Mouse (Mus musculus) embryonic facial prominence, embryonic 11.5 days (tissue): ENCODE data around the gene AI597479. TPM values are rescaled to one million over a fixed set of nuclear protein-coding genes. Genes with fewer than 3 reads are reported as not detected.
A peak's percentile ranks its signal among the peaks of the same experiment; 100 is the strongest.

ENCODE experiments used
- ATAC-seq: fragments of 200-750 bp; cut with Nextera tagmentation; replicated peaks from 2 replicates; pipeline ENCODE4 v1.8.0; 2017; ENCODE audit warnings: low read depth; ENCODE audit not compliant: insufficient number of reproducible peaks, low FRiP score, low TSS enrichment
- DNase-seq: peaks from one replicate; pipeline ENCODE4 v3.0.0-alpha.2; 2015; ENCODE audit warnings: low spot score
- H3K27ac ChIP-seq: fragments of 300-500 bp; sonication (generic); replicated peaks from 2 replicates; pipeline ENCODE4 v1.5.1; 2014; ENCODE audit warnings: mild to moderate bottlenecking, low read depth, low read length, control low read depth
- H3K27me3 ChIP-seq: fragments of 300-500 bp; sonication (generic); 2 replicates; pipeline ENCODE4 v1.6.1; 2014; ENCODE audit warnings: mild to moderate bottlenecking, low read length, moderate library complexity, mixed read lengths; ENCODE audit not compliant: control insufficient read depth, insufficient read depth
- H3K36me3 ChIP-seq: fragments of 300-500 bp; sonication (generic); replicated peaks from 2 replicates; pipeline ENCODE4 v1.6.1; 2014; ENCODE audit warnings: low read depth, mild to moderate bottlenecking, low read length, moderate library complexity, mixed read lengths; ENCODE audit not compliant: control insufficient read depth, insufficient read depth
- H3K4me1 ChIP-seq: fragments of 300-500 bp; sonication (generic); 2 replicates; pipeline ENCODE4 v1.6.1; 2014; ENCODE audit warnings: low read length, mixed read lengths; ENCODE audit not compliant: control insufficient read depth, insufficient read depth
- H3K4me2 ChIP-seq: fragments of 300-500 bp; sonication (generic); 2 replicates; pipeline ENCODE4 v1.6.1; 2014; ENCODE audit warnings: low read depth, mild to moderate bottlenecking, control low read depth, low read length, moderate library complexity
- H3K4me3 ChIP-seq: fragments of 300-500 bp; sonication (generic); 2 replicates; pipeline ENCODE4 v1.5.1; 2014; ENCODE audit warnings: low read depth, low read length, control low read depth
- H3K9ac ChIP-seq: fragments of 300-500 bp; sonication (generic); replicated peaks from 2 replicates; pipeline ENCODE4 v1.6.1; 2014; ENCODE audit warnings: mild to moderate bottlenecking, control low read depth, low read length
- H3K9me3 ChIP-seq: fragments of 300-500 bp; sonication (generic); replicated peaks from 2 replicates; pipeline ENCODE4 v1.6.1; 2016; ENCODE audit warnings: mild to moderate bottlenecking, low read length, inconsistent platforms, mixed read lengths; ENCODE audit not compliant: control insufficient read depth
- WGBS: fragments of 180-500 bp; shearing (Covaris S2); extraction: QIAGEN DNeasy Blood & Tissue Kit; methylation state at CpG from one replicate; pipeline ENCODE4 v1.1.7; 2014; 5-methylcytosine and 5-hydroxymethylcytosine counted together
- polyA plus RNA-seq: library from polyadenylated mRNA; unstranded; fragments of >200 nt; fragmentation: Nextera tagmentation; extraction: Ambion mirVana; gene quantifications from 2 replicates; pipeline ENCODE4 v1.2.1, GENCODE M21; 2014

Gene AI597479
- polyA plus RNA-seq, 1 experiment from 2014 or later = 44.4 TPM

GRCm38 (mm10) chr1:43110556-43110955 lies 12.0 kb downstream of the AI597479 start:
- DNase-seq = peak; percentile 44

GRCm38 (mm10) chr1:43112882-43113281 lies 14.4 kb downstream of the AI597479 start:
- H3K4me3 ChIP-seq = no peak overlapping the region
- H3K4me2 ChIP-seq = no peak overlapping the region
- 84% methylated on average over 2 of the region's 2 CpGs for WGBS
- DNase-seq = peak; percentile 72
- peaks cover 6% of the 10 kb centered on the region for H3K36me3 ChIP-seq
- H3K9me3 ChIP-seq = no peaks in the 10 kb centered on the region
- no peaks in the 10 kb centered on the region for H3K4me1 ChIP-seq
- no peak overlapping the region for H3K9ac ChIP-seq
- ATAC-seq = no peak
- H3K27ac ChIP-seq = no peak overlapping the region
- H3K27me3 ChIP-seq = no peaks in the 10 kb centered on the region

More at GRCm38 (mm10) chr1:43110556-43110955, 12.0 kb downstream of the AI597479 start:
- Histone ChIP-seq H3K36me3 (peaks cover 2% of the 10 kb centered on the region), H3K27me3 (no peaks in the 10 kb centered on the region), H3K9ac (no peak overlapping the region), H3K27ac (no peak overlapping the region), H3K4me1 (no peaks in the 10 kb centered on the region), H3K4me3 (no peak overlapping the region), H3K9me3 (no peaks in the 10 kb centered on the region), H3K4me2 (no peak overlapping the region)
- no peak for ATAC-seq
- WGBS = 54% methylated on average over 4 of the region's 4 CpGs

- Histone ChIP-seq H3K4me2 (no peak overlapping the region), H3K27me3 (no peaks in the 10 kb centered on the region), H3K36me3 (peaks cover 6% of the 10 kb centered on the region), H3K4me3 (no peak overlapping the region), H3K27ac (no peak overlapping the region), H3K9ac (no peak overlapping the region), H3K4me1 (no peaks in the 10 kb centered on the region), H3K9me3 (no peaks in the 10 kb centered on the region)
- 95% methylated on average over 8 of the region's 8 CpGs for WGBS
- ATAC-seq = no peak
- no peak for DNase-seq
Observed at GRCm38 (mm10) chr1:43117435-43117834, 18.9 kb downstream of the AI597479 start.

GRCm38 (mm10) chr1:43120950-43121349 lies 22.4 kb downstream of the AI597479 start:
- Histone ChIP-seq H3K4me1 (no peaks in the 10 kb centered on the region), H3K9me3 (no peaks in the 10 kb centered on the region), H3K4me3 (no peak overlapping the region), H3K4me2 (no peak overlapping the region), H3K27ac (no peak overlapping the region), H3K27me3 (no peaks in the 10 kb centered on the region), H3K9ac (no peak overlapping the region), H3K36me3 (peaks cover 4% of the 10 kb centered on the region)
- ATAC-seq = no peak
- DNase-seq = no peak
- WGBS = 94% methylated on average over 5 of the region's 5 CpGs

GRCm38 (mm10) chr1:43122616-43123015 lies 24.1 kb downstream of the AI597479 start:
- Histone ChIP-seq H3K27me3 (no peaks in the 10 kb centered on the region), H3K27ac (no peak overlapping the region), H3K36me3 (no peaks in the 10 kb centered on the region), H3K4me3 (no peak overlapping the region), H3K4me1 (no peaks in the 10 kb centered on the region), H3K9me3 (no peaks in the 10 kb centered on the region), H3K4me2 (no peak overlapping the region), H3K9ac (no peak overlapping the region)
- no peak for ATAC-seq
- 80% methylated on average over 2 of the region's 2 CpGs for WGBS
- no peak for DNase-seq

- Histone ChIP-seq H3K4me1 (no peaks in the 10 kb centered on the region), H3K4me3 (no peak overlapping the region), H3K4me2 (no peak overlapping the region), H3K27me3 (no peaks in the 10 kb centered on the region), H3K9ac (no peak overlapping the region), H3K27ac (no peak overlapping the region), H3K9me3 (no peaks in the 10 kb centered on the region), H3K36me3 (no peaks in the 10 kb centered on the region)
- ATAC-seq (no peak), DNase-seq (no peak)
- WGBS = 84% methylated on average over 4 of the region's 4 CpGs
Observed at GRCm38 (mm10) chr1:43124726-43125125, 26.2 kb downstream of the AI597479 start.

GRCm38 (mm10) chr1:43127196-43127595 lies 28.7 kb downstream of the AI597479 start:
- Histone ChIP-seq H3K9me3 (no peaks in the 10 kb centered on the region), H3K27ac (no peak overlapping the region), H3K36me3 (no peaks in the 10 kb centered on the region), H3K4me1 (no peaks in the 10 kb centered on the region), H3K4me2 (no peak overlapping the region), H3K4me3 (no peak overlapping the region), H3K27me3 (no peaks in the 10 kb centered on the region), H3K9ac (no peak overlapping the region)
- ATAC-seq (no peak), DNase-seq (no peak)

GRCm38 (mm10) chr1:43127820-43128610 lies 29.5 kb downstream of the AI597479 start:
- WGBS = 78% methylated on average over 8 of the region's 8 CpGs
- no peak for ATAC-seq
- Histone ChIP-seq H3K9me3 (no peaks in the 10 kb centered on the region), H3K4me2 (no peak overlapping the region), H3K36me3 (no peaks in the 10 kb centered on the region), H3K4me3 (no peak overlapping the region), H3K27ac (no peak overlapping the region), H3K9ac (no peak overlapping the region), H3K27me3 (no peaks in the 10 kb centered on the region), H3K4me1 (no peaks in the 10 kb centered on the region)
- DNase-seq = no peak
